Mouse (Mus musculus) bone marrow, adult 2 months (tissue): ENCODE data around the gene Il1rapl2. TPM values are rescaled to one million over a fixed set of nuclear protein-coding genes. Genes with fewer than 3 reads are reported as not detected.

ENCODE experiments used
- H3K27ac ChIP-seq: fragments of 200-500 bp; 2 replicates; pipeline ENCODE4 v1.5.1; 2012; ENCODE audit warnings: low read depth, mild to moderate bottlenecking, control low read depth, inconsistent platforms, low read length; ENCODE audit not compliant: control insufficient read depth, poor library complexity, insufficient read depth
- H3K4me1 ChIP-seq: fragments of 200-500 bp; 2 replicates; pipeline ENCODE4 v1.6.1; 2011; ENCODE audit warnings: low read length; ENCODE audit not compliant: control insufficient read depth, insufficient read depth
- H3K4me3 ChIP-seq: fragments of 200-500 bp; replicated peaks from 2 replicates; pipeline ENCODE3; 2011; ENCODE audit warnings: mild to moderate bottlenecking, low read depth, low read length, control low read depth; ENCODE audit not compliant: control insufficient read depth
- CTCF ChIP-seq: fragments of 200-500 bp; IDR thresholded peaks from 2 replicates; pipeline ENCODE4 v1.5.1; 2011; ENCODE audit warnings: low read length, control low read depth; ENCODE audit not compliant: control insufficient read depth, insufficient read depth
- POLR2A ChIP-seq: fragments of 200-500 bp; IDR thresholded peaks from 2 replicates; pipeline ENCODE4 v1.6.1; 2011; ENCODE audit warnings: low read depth, mild to moderate bottlenecking, control low read depth, low read length, borderline replicate concordance; ENCODE audit not compliant: control insufficient read depth
- WGBS: fragments of 180-500 bp; shearing (Covaris S2); methylation state at CpG from one replicate; pipeline ENCODE4 v1.1.7; 2018; 5-methylcytosine and 5-hydroxymethylcytosine counted together
- polyA plus RNA-seq: library from polyadenylated mRNA; stranded (reverse); fragments of >200 nt; gene quantifications from 2 replicates; pipeline ENCODE4 v1.2.4, GENCODE M21; 2011; ENCODE audit warnings: low replicate concordance; ENCODE audit not compliant: missing spikeins, insufficient read depth, insufficient read length

Il1rapl2 gene
- polyA plus RNA-seq, 1 experiment = not detected

DNA sequence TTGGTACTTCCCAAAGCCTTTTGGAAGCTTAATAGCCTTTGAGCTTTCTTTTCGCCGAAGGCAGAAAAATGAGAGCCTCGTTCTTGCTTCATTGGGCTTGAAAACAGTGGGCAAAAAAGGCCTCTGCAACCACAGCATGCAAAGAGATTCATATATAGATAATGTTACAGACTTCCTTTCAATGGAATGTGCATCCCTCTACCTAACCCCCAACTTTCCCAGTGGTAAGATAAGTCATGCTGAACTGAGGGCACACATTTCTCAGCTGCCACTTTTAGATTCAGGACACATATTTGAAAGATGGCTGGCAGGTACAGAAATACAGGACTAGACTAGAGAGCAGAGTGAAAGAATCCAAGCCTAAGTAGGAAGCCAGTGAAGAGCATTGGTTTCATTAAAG is 185.1 kb downstream of the Il1rapl2 start:
- TF ChIP-seq CTCF (no peak), POLR2A (no peak)
- 71% methylated on average over 3 of the region's 3 CpGs for WGBS

DNA sequence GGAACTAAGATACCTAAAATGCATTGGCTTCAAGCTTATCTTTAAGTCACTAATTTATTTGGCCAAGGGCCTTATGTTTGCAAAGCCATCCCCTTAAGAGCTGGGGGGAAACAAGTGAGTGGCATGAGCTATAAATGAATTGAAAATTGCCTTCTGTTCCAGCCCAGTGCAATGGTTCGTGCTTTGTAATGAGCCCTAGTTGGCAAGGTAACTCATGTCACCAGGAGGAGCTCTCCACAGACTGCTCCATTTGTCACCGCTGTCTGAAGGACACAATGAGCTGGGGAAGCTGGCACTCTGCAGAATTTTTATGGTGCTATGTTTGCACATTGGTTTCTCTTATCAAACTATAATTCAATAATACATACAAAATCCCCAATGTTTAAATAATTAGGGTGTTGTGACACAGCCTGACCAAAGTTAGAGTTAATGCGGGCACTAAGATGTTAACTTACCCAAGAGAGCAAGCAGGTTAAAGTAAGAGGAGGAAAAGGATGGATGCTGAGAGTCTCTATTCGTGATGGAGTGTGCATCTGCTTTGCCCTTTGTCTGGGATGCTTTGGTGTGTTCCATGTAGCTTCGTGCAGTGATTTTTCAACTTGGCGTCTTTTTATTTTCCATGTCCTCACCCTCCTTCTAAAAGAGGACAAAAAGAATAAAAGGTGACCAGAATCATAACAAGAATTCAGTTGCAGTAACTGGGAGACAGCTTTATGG is 235.2 kb downstream of the Il1rapl2 start:
- H3K4me3 ChIP-seq = no peak overlapping the region
- 74% methylated on average over 6 of the region's 6 CpGs for WGBS
- no peaks in the 10 kb centered on the region for H3K4me1 ChIP-seq
- TF ChIP-seq CTCF = no peak
- no peak overlapping the region for H3K27ac ChIP-seq

More for the DNA sequence above, 185.1 kb downstream of the Il1rapl2 start:
- H3K4me3 ChIP-seq = no peak overlapping the region
- no peak overlapping the region for H3K27ac ChIP-seq
- no peaks in the 10 kb centered on the region for H3K4me1 ChIP-seq

DNA sequence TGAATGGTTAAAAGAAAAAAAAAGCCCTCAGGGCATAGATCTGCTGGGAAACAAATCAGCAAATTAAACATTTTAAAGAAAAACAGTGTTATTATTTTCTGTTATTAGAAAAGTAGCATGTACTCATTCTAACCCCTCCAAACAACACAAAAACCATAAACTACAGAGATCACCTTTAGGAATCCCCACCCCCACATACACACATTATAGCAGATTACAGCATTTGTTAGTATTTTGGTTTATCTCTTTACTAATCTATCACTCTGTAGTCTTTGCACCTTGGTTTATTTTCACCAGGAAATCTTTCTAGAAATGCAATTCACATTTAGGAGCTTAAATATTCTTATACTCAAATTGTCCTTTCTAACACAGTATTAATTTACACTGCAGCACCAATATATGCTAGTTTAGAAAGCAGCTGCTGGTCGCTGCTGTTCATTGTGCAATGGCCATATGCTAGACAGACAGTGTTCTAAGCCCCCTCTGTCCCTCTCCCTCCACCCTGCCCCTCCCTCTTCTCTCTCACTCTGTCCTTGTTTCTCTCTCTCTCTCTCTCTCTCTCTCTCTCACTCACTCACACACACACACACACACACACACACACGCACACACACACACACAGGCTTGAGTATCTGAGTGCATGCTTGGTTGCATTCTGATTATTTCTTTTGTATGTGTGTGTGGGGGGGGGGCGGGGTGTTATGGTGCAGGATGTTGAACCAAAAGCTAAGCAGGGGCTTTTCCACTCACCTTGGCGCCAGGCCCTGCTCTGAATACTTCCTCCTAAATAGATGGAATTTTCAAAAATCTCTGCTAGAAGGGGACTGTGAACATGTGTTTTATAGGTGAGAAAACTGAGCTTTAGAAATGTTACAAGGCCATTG is 236.1 kb downstream of the Il1rapl2 start:
- 71% methylated on average over 4 of the region's 4 CpGs for WGBS
- H3K27ac ChIP-seq = no peak overlapping the region

DNA sequence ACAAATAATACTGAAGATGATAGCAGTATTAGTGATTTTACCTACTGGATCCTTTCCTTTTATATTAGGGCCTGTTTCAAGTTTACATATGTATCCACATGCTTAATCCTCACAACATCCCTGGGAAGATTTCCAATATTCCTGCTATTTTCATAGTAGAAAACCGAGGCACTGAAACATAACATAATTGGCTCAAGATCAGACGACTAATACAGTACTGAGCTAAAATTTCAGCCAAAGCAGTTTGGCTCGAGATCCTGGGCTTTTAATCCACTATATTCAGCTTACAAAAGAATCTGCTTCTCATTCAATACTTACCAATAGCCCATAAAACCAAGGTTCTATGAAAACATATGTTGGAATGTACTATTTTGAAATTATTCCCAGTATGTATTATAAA is 239.1 kb downstream of the Il1rapl2 start:
- WGBS = 59% methylated on average over 3 of the region's 3 CpGs
- no peak for TF ChIP-seq CTCF

More for the DNA sequence above, 236.1 kb downstream of the Il1rapl2 start:
- TF ChIP-seq POLR2A = no peak
- no peak for TF ChIP-seq CTCF
- no peak overlapping the region for H3K4me3 ChIP-seq
- no peaks in the 10 kb centered on the region for H3K4me1 ChIP-seq

DNA sequence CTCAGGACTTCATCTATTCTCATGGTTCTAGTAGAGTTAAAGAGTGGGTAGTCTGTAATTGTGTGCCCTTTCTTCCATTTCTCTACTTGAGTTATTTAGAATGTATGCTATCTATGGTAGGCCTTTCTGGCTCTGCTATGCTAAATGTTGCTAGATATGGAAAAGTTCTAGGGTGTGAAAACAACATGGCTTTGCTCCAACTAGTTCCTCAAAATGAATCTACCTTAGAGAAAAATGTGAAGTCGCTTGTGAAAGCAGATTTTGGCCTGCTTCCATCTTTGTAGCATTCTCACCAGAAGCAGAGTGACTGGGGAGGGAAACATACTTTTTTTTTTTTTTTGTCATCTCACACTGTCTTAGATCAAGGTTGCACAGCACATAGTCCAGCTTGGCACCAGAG is 241.7 kb downstream of the Il1rapl2 start:
- no peak overlapping the region for H3K4me3 ChIP-seq
- TF ChIP-seq POLR2A = no peak
- TF ChIP-seq CTCF = no peak
- no peak overlapping the region for H3K27ac ChIP-seq
- no peaks in the 10 kb centered on the region for H3K4me1 ChIP-seq
- 58% methylated on average over 1 of the region's 1 CpGs for WGBS

More for the DNA sequence above, 239.1 kb downstream of the Il1rapl2 start:
- no peak overlapping the region for H3K4me3 ChIP-seq
- H3K4me1 ChIP-seq = no peaks in the 10 kb centered on the region
- no peak overlapping the region for H3K27ac ChIP-seq

DNA sequence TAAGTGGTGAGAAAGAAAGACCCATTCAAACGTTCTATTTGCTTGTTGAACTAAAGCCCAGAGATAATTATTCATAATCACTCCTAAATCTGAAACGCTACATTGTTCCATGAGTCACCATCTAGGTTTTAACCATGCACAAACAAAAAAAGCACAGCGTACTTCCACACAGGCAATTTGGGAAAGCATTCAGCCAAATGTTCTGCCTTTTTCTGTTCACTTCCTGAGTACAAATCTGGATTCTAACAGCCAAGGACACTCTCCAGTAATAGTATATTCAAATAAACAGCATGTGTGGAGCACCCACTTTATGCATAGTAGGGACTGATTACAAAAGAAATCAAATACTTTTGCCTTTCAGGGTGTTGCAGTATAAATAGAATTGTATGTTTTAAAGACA is 278.5 kb downstream of the Il1rapl2 start:
- TF ChIP-seq CTCF (no peak), POLR2A (no peak)
- H3K27ac ChIP-seq = no peak overlapping the region
- no peaks in the 10 kb centered on the region for H3K4me1 ChIP-seq
- H3K4me3 ChIP-seq = no peak overlapping the region
- 52% methylated on average over 3 of the region's 3 CpGs for WGBS

DNA sequence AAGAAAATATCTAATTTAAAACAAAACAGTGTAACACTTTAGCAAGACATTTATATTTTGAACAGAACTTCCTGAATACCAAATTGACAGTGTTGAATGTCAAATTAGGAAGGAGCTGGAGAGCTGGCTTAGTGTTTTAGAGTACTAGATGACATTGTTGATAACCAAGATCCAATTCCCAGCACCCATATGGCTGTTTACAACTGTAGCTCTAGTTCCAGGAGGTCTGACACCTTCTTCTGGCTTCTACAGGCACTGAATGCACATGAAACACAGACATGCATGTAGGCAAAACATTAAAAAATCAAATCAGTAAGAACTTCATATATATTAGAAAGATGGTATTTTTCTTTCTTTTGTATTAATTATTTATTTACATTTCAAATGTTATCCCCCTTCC is 353.1 kb downstream of the Il1rapl2 start:
- Histone ChIP-seq H3K27ac (no peak overlapping the region), H3K4me3 (no peak overlapping the region), H3K4me1 (no peaks in the 10 kb centered on the region)
- TF ChIP-seq POLR2A = no peak
- TF ChIP-seq CTCF = no peak

DNA sequence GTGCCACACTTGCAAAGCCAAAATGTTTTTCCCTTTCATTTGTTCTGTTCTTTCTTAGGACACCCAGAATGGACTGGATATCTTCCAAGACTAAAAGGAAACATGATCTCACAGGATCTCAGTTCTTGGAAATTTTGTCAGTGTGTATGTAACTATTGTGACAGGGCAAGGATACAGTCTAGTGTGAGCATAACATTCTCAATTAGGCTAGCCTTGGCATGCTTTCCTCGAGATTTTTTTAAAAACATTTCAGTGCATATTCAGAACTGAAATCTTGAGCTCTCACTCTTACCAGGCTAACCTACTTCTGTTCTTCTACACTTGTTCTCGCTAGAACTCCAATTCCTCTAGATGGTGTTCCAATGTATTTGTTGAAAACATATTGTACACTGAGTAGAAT is 356.4 kb downstream of the Il1rapl2 start:
- 47% methylated on average over 2 of the region's 2 CpGs for WGBS

DNA sequence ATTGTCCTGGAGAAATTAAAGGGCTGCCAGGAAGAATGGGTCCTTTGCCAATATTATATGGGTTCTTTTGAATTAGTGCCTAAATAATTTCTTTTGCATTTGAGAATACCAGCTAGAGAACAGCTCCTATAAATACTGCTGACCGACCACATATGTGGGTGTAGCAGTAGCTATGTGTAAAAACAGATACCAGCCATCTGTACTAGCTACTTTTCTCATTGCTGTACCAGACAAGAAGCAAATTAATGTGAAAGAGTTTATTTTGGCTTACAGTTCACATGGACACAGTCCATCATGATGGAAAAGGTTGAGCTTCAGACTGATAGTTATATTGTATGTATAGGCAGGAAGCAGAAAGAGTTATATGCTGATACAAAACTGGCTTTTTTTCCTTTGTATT is 377.3 kb downstream of the Il1rapl2 start:
- Histone ChIP-seq H3K4me1 (no peaks in the 10 kb centered on the region), H3K4me3 (no peak overlapping the region), H3K27ac (no peak overlapping the region)
- TF ChIP-seq CTCF = no peak
- no peak for TF ChIP-seq POLR2A
- 54% methylated on average over 1 of the region's 1 CpGs for WGBS

More for the DNA sequence above, 356.4 kb downstream of the Il1rapl2 start:
- Histone ChIP-seq H3K4me1 (no peaks in the 10 kb centered on the region), H3K4me3 (no peak overlapping the region), H3K27ac (no peak overlapping the region)
- TF ChIP-seq CTCF (no peak), POLR2A (no peak)
